Mouse (Mus musculus) neural tube, embryonic 11.5 days (tissue): ENCODE data around the gene Slc35c1. TPM values are rescaled to one million over a fixed set of nuclear protein-coding genes. Genes with fewer than 3 reads are reported as not detected.

Experiments used
- ATAC-seq: fragments of 200-750 bp; cut with Nextera tagmentation; 2 replicates; pipeline ENCODE4 v1.8.0; 2017; ENCODE audit warnings: moderate number of reproducible peaks, mild to moderate bottlenecking, moderate TSS enrichment, moderate library complexity; ENCODE audit not compliant: insufficient read depth, low FRiP score, low TSS enrichment
- DNase-seq: peaks from one replicate; pipeline ENCODE4 v3.0.0-alpha.2; 2015; ENCODE audit warnings: low spot score
- H3K27ac ChIP-seq: fragments of 300-500 bp; sonication (generic); 2 replicates; pipeline ENCODE4 v1.5.1; 2014; ENCODE audit warnings: low read depth, mild to moderate bottlenecking, low read length
- H3K27me3 ChIP-seq: fragments of 300-500 bp; sonication (generic); 2 replicates; pipeline ENCODE4 v1.6.1; 2014; ENCODE audit warnings: mild to moderate bottlenecking, low read length, mixed read lengths; ENCODE audit not compliant: control insufficient read depth, insufficient read depth
- H3K36me3 ChIP-seq: fragments of 300-500 bp; sonication (generic); 2 replicates; pipeline ENCODE4 v1.6.1; 2014; ENCODE audit warnings: mild to moderate bottlenecking, low read length, moderate library complexity, mixed read lengths; ENCODE audit not compliant: control insufficient read depth, insufficient read depth
- H3K4me1 ChIP-seq: fragments of 300-500 bp; sonication (generic); 2 replicates; pipeline ENCODE4 v1.6.1; 2014; ENCODE audit warnings: low read length, mixed read lengths; ENCODE audit not compliant: control insufficient read depth, insufficient read depth
- H3K4me2 ChIP-seq: fragments of 300-500 bp; sonication (generic); 2 replicates; pipeline ENCODE4 v1.6.1; 2014; ENCODE audit warnings: low read depth, mild to moderate bottlenecking, moderate library complexity
- H3K4me3 ChIP-seq: fragments of 300-500 bp; sonication (generic); 2 replicates; pipeline ENCODE4 v1.5.1; 2014; ENCODE audit warnings: low read depth, low read length
- H3K9ac ChIP-seq: fragments of 300-500 bp; sonication (generic); 2 replicates; pipeline ENCODE4 v1.6.1; 2014; ENCODE audit warnings: mild to moderate bottlenecking, low read length
- H3K9me3 ChIP-seq: fragments of 300-500 bp; sonication (generic); 2 replicates; pipeline ENCODE4 v1.6.1; 2016; ENCODE audit warnings: low read length; ENCODE audit not compliant: control insufficient read depth
- WGBS: fragments of 180-500 bp; shearing (Covaris S2); extraction: QIAGEN DNeasy Blood & Tissue Kit; methylation state at CpG from one replicate; pipeline ENCODE4 v1.1.7; 2014; 5-methylcytosine and 5-hydroxymethylcytosine counted together
- polyA plus RNA-seq: library from polyadenylated mRNA; unstranded; fragments of >200 nt; fragmentation: Nextera tagmentation; extraction: Ambion mirVana; gene quantifications from 2 replicates; pipeline ENCODE4 v1.2.1, GENCODE M21; 2014

Slc35c1 gene
- polyA plus RNA-seq, 1 experiment from 2014 or later = 12.7 TPM

DNA sequence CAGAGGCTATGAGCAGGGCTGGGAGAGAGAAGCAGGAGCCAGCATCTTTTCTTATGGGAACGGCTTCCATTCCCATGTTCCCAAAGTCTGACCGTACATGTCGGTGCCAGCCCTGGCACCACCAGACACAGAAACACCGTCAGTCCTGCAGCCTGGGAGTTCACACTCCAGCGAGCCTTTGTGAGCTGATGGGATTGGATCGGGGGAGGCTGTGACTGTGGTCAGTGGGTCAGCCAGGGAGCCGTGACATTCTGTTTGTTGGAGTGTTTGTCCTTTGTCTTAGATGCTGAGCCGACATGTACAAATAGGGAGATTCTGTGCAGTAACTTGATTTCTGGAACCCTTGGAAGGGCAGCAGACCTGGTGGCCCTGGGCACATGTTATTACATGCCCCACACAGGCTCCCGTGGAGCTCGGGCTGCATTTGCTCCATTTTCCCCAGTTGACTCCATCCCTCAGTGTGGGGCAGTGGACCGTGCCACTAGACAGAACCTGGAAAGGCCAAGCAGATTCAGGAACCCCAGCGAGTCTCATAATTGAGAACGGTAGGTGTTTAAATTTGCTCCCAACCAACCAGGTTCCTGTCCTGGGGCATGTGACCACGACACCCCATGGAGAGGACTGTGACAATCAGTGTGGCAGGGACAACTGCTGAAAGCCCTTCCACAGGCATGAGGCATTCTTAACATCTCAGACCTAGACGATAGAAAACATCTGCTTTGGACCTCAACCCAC lies 33.5 kb upstream of the Slc35c1 start:
- ATAC-seq = no peak
- Histone ChIP-seq H3K27ac (no peak overlapping the region), H3K36me3 (no peaks in the 10 kb centered on the region), H3K4me1 (no peaks in the 10 kb centered on the region), H3K4me2 (no peak overlapping the region), H3K27me3 (no peaks in the 10 kb centered on the region), H3K4me3 (no peak overlapping the region), H3K9me3 (no peaks in the 10 kb centered on the region), H3K9ac (no peak overlapping the region)
- no peak for DNase-seq
- 73% methylated on average over 15 of the region's 15 CpGs for WGBS

DNA sequence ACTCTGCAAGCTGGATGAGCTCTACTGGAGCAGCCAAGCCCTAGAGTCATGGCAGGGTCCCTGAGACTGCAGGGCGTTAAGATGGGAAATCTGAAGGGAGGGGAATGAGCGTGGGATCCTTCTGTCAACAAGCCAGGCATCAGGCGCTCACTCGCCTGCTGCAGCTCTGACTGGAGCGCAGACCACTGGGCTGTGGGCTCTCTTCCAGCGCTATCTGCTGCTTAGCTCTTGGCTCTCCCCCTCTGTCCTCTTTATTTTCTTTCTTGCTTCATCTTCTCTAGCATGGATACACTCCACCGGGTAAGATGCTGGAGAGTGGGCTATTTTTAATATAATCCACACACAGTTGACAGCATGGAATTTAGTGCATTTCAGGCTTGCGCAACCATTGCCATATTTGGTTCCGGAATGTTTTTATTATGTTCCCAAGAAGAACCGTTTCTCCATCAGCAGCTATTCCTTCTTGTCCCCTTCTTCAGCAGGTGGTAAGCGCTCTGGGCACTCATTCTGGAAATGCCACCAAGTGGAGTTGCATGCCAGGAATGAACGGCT lies 31.7 kb upstream of the Slc35c1 start:
- Histone ChIP-seq H3K4me2 (no peak overlapping the region), H3K4me1 (no peaks in the 10 kb centered on the region), H3K9ac (no peak overlapping the region), H3K27me3 (no peaks in the 10 kb centered on the region), H3K27ac (no peak overlapping the region), H3K9me3 (no peaks in the 10 kb centered on the region), H3K4me3 (no peak overlapping the region), H3K36me3 (no peaks in the 10 kb centered on the region)
- 69% methylated on average over 12 of the region's 12 CpGs for WGBS
- DNase-seq = no peak
- ATAC-seq = no peak

DNA sequence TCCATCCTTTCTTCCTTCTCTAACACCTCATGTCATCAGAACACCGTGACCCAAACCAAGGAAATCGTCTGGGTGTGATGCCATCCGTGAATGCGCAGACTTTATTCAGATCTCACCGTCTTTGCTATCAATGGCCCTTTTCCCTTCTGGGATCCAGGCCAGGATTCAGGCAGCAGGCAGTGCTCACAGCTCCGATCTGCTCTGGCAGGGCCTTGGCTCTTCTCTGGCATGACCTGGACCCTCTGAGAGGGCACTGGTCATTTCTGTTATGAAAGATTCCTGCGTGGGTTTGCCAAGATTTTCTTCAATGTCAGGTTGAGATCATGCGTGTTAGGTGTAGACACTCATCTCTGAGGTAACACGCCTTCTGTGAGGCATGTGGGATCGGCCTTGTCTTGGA lies 30.2 kb upstream of the Slc35c1 start:
- Histone ChIP-seq H3K4me1 (peaks cover 5% of the 10 kb centered on the region; the same call in 1 of the 2 replicates), H3K27me3 (0 out of 2 replicates have a peak, but pooled peaks cover 2% of the 10 kb centered on the region), H3K4me2 (no peak overlapping the region), H3K4me3 (no peak overlapping the region), H3K27ac (no peak overlapping the region), H3K9me3 (no peaks in the 10 kb centered on the region), H3K9ac (no peak overlapping the region), H3K36me3 (no peaks in the 10 kb centered on the region)
- no peak for DNase-seq
- WGBS = 92% methylated on average over 10 of the region's 10 CpGs
- ATAC-seq = no peak

DNA sequence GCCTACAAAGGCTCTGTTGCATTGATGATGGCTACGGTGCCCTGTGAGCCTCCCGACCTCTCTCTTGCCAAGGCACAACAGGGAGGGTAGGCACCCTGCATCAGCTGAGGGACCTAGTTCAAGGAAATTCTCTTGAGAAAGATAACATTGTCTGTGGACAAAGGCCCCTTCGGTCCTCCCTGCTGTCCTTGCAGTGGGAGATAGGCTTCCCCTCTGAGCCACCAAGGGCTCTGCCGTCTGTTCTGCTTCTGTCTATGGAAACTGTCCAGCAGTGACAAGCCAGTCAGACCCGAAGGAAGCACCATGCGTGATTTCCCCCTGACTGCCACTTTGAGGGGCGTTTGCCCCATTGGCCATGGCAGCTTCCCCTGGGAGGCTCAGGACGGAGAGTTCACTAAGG lies 27.5 kb upstream of the Slc35c1 start:
- Histone ChIP-seq H3K4me2 (no peak overlapping the region), H3K4me1 (peaks cover 8% of the 10 kb centered on the region; the same call in 1 of the 2 replicates), H3K36me3 (no peaks in the 10 kb centered on the region), H3K27me3 (peaks cover 18% of the 10 kb centered on the region), H3K4me3 (no peak overlapping the region), H3K9me3 (no peaks in the 10 kb centered on the region), H3K9ac (no peak overlapping the region), H3K27ac (no peak overlapping the region)
- DNase-seq (no peak), ATAC-seq (no peak)
- 84% methylated on average over 8 of the region's 8 CpGs for WGBS

DNA sequence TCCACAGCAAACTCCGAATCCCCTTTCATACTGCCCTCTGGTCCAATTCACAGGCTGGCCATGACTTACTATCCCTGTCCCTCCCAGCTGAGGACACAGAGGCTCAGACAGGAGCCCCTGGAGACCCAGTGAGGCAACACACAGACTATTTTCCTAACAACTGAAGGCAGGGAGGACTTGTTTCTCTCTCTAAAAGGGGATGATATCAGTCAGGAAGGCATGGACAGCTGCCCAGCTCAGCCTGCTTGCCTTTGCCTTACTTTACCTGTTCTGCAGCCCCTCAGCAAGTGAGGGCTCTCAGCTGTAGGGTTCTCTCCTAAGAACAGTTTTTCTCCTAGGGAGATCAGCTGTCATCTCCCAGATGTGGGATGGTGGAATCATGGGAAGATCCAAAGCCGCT lies 26.6 kb upstream of the Slc35c1 start:
- no peaks in the 10 kb centered on the region for H3K36me3 ChIP-seq
- H3K4me2 ChIP-seq = no peak overlapping the region
- H3K4me1 ChIP-seq = peaks cover 8% of the 10 kb centered on the region; the same call in 1 of the 2 replicates
- no peak overlapping the region for H3K4me3 ChIP-seq
- 56% methylated on average over 2 of the region's 2 CpGs for WGBS
- ATAC-seq = no peak
- no peaks in the 10 kb centered on the region for H3K9me3 ChIP-seq
- no peak overlapping the region for H3K27ac ChIP-seq
- H3K9ac ChIP-seq = no peak overlapping the region
- H3K27me3 ChIP-seq = peaks cover 18% of the 10 kb centered on the region
- no peak for DNase-seq

DNA sequence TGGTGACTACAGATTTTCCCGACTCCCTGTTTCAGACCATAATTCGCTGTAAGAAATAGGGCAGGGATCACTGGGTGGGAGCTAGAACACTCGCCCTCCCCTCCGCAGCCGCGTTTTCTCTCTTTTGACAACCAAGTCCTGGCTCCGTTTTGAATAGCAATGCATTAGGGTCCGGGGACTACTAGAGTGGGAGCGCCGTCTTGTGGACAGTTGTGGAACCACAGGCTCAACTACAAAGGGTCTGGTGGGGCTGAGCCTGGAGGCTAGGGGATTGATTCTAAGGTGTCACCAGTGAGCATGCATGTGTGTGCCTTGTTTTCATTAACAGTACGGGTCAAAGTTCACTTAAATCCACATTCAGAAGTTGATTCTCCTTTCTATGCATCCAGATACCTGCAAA lies 26.1 kb upstream of the Slc35c1 start:
- Histone ChIP-seq H3K4me1 (peaks cover 8% of the 10 kb centered on the region; the same call in 1 of the 2 replicates), H3K27me3 (peaks cover 18% of the 10 kb centered on the region), H3K9me3 (no peaks in the 10 kb centered on the region), H3K4me3 (no peak overlapping the region), H3K9ac (no peak overlapping the region), H3K27ac (no peak overlapping the region), H3K4me2 (peak overlapping the region; percentile 7; the same call in 1 of the 2 replicates), H3K36me3 (no peaks in the 10 kb centered on the region)
- peak; percentile 88 for DNase-seq
- WGBS = 2% methylated on average over 11 of the region's 11 CpGs
- peak; percentile 58; the same call in 1 of the 2 replicates for ATAC-seq

DNA sequence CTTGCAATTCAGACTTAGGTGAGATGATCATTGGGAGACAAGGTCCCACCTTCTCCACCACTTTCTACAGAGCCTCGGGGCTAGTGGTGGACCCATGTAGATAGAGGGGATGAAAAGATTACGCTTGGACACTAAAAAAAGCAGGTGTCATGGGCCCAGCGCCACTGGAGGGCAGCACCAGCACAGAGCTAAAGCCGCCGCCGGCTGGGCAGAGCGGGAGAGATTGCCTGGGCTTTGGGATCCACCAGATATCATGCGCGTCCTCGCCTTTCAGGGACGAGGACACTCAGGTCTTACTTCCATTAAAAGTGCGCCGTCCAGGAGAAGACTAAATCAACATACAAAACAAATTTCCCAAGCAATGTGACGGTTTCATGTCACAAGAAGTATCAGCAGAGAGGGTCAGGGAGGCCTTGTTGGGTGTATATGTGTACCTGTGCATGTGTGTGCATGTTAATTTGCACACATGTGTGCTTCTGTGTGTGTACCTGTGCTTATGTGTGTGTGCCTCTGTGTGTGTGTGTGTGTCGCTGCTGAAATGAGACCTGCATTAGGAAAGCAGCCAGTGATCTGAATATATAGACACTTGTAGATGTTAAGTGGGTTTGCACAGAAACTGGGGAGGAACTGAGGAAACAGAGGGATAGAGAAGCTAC lies 25.4 kb upstream of the Slc35c1 start:
- Histone ChIP-seq H3K4me2 (no peak overlapping the region), H3K9ac (no peak overlapping the region), H3K27ac (no peak overlapping the region), H3K36me3 (no peaks in the 10 kb centered on the region), H3K4me1 (peaks cover 8% of the 10 kb centered on the region; the same call in 1 of the 2 replicates), H3K27me3 (peaks cover 18% of the 10 kb centered on the region), H3K4me3 (no peak overlapping the region), H3K9me3 (no peaks in the 10 kb centered on the region)
- ATAC-seq (peak; percentile 31; the same call in 1 of the 2 replicates), DNase-seq (peak; percentile 84)
- WGBS = 7% methylated on average over 15 of the region's 15 CpGs

DNA sequence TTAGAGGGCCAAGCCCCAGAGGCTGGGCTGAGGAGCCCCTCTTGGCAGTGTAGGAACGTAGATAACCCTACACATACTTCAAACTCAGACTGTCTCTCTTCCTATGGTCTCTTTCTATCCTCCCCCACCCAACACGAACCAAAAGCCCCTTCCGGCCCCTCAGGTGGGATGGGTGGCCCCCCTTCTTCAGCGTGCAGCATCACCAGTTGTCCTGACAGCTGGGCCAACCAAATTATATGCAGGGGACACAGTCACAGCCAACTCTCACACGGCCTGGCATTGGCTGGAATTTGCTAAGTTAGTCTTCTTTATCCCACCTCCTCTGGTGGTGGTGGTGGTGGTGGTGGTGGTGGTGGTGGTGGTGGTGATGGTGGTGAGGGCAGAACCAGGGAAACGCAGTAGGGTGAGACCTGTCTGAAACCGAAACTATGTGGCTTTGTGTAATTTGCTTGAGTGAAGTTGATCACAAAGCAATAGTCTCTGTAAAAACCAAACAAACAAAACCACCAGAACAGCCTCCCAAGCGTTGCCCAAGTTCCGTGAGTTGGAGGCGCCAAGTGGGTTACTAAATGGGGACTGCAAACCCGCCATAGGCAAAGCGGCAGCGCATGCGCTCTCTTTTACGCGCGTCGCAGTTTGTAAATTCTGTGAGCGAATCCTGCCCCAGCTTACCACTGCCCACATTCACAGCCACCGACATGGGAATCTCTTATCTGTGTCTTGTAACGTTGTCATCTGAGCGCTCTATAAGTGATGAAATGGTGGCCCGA lies 24.1 kb upstream of the Slc35c1 start:
- peak overlapping the region; percentile 29 for H3K4me2 ChIP-seq
- ATAC-seq (no peak), DNase-seq (no peak)

More for the DNA sequence above, 24.1 kb upstream of the Slc35c1 start:
- Histone ChIP-seq H3K4me3 (peak overlapping the region; percentile 10; the same call in 1 of the 2 replicates), H3K9me3 (no peaks in the 10 kb centered on the region), H3K27ac (no peak overlapping the region), H3K9ac (no peak overlapping the region), H3K36me3 (no peaks in the 10 kb centered on the region), H3K4me1 (peaks cover 8% of the 10 kb centered on the region; the same call in 1 of the 2 replicates), H3K27me3 (peaks cover 18% of the 10 kb centered on the region)
- WGBS = 35% methylated on average over 23 of the region's 23 CpGs
